Mouse (Mus musculus) stomach, postnatal 0 days (tissue): ENCODE measurements around the gene Snx29.

Experiments
- CTCF ChIP-seq: IDR thresholded peaks from 2 replicates; pipeline ENCODE4 v1.5.1; 2016; ENCODE audit warnings: antibody characterized with exemption, low read depth, mild to moderate bottlenecking, moderate library complexity
- EP300 ChIP-seq: optimal IDR thresholded peaks from 2 replicates; pipeline ENCODE3; 2016; ENCODE audit warnings: antibody characterized with exemption

- TF ChIP-seq CTCF = no peak
- no peak for TF ChIP-seq EP300
These were observed 227.5 kb downstream of the Snx29 start for GRCm38 (mm10) chr16:11550043-11550725.
